Mouse (Mus musculus) pancreas, adult 10 weeks (tissue): Measurements from ENCODE around the gene Anp32e. TPM values are rescaled to one million over a fixed set of nuclear protein-coding genes. Genes with fewer than 3 reads are reported as not detected.

Experiments
- polyA plus RNA-seq: library from polyadenylated mRNA; stranded (reverse); fragments of 350-450 nt; fragmentation: Illumina TruSeq; extraction: RNeasy Lipid Tissue Mini Kit (QIAGEN cat#74804); gene quantifications from one replicate; pipeline ENCODE4 v1.2.3, GENCODE M21; 2015; ENCODE audit warnings: low read depth, low replicate concordance; ENCODE audit not compliant: insufficient read depth

Anp32e gene
- 8.0 TPM for polyA plus RNA-seq

GRCm38 (mm10) chr3:95928658-95929503, at the start of gene Anp32e:
Gene Anp32e (plus strand): TSS chr3:95929246.

DNA sequence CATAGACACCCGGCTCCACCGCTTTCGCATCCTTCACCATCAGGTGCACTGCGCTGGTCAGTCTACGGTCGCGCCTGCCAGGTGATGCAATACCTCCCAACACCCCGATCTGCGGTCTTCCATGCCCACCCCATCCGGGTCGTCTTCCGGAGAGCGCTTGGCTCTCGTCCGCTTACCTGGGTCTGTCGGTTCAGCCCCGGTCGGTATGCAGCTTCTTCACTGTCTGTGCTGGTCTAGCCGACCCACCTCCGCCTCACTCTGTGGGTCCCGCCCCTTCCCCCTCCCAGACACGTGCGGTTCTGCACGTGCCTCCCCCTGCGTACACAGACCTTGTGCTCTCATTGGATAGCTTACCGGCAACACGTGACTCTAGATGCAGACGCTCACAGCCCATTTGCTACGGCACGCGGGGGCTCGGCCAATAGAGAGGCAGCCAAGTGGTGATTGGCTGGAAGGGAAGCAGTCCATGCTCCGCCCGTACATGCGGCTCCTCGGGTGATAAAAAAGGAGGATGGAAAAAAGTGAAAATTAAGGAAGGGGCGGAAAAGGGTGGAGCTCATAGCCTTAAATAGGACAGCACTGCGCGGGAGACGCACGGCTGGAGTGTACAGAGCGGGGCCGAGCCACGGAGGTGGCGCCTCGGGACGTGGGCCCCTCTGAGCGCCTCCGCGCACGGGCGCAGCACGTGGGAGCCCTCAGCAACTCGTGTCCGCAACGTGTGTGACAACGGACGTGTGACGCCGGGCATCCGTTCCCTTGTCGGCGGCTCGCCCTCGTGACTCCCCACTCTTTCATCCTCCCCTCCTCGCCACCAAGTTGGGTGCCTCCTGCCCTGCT, 46.8 kb upstream of the Anp32e start, which contains the start of gene Ciart:
Gene Ciart (minus strand): TSS at position 273 of the 837 bp plus-strand sequence.

GRCm38 (mm10) chr3:95891211-95892065, 37.6 kb upstream of the Anp32e start, which contains the start of gene BC028528:
Gene BC028528 (minus strand): TSS chr3:95892005.

GRCm38 (mm10) chr3:95893606-95894316, 35.3 kb upstream of the Anp32e start, which contains the start of gene Aph1a:
Gene Aph1a (plus strand): TSS chr3:95893969.

GRCm38 (mm10) chr3:95904568-95904967, 24.5 kb upstream of the Anp32e start, which contains the start of gene Car14:
Gene Car14 (minus strand): TSS chr3:95904691.

GRCm38 (mm10) chr3:95995802-95996428, 66.9 kb downstream of the Anp32e start, which contains the start of gene Plekho1:
Gene Plekho1 (minus strand): TSS chr3:95996001.

Other genes with a start within 250 kb of the Anp32e start
- 10.2 TPM for gene Adamtsl4, start 241.3 kb upstream of the Anp32e start, polyA plus RNA-seq
- 40.8 TPM for gene Ecm1, start 189.7 kb upstream of the Anp32e start, polyA plus RNA-seq
- gene Tars2, start 169.0 kb upstream of the Anp32e start, polyA plus RNA-seq: 11.3 TPM
- gene Rprd2, start 110.4 kb upstream of the Anp32e start, polyA plus RNA-seq: 4.9 TPM
- 12.8 TPM for gene Prpf3, start 73.4 kb upstream of the Anp32e start, polyA plus RNA-seq
- gene Mrps21, start 57.7 kb upstream of the Anp32e start, polyA plus RNA-seq: 66.6 TPM
- 5.0 TPM for gene Ciart, start 47.0 kb upstream of the Anp32e start, polyA plus RNA-seq
- gene BC028528, start 37.2 kb upstream of the Anp32e start, polyA plus RNA-seq: 13.4 TPM
- 20.3 TPM for gene Aph1a, start 35.3 kb upstream of the Anp32e start, polyA plus RNA-seq
- not detected for gene Car14, start 24.6 kb upstream of the Anp32e start, polyA plus RNA-seq
- 14.3 TPM for gene Plekho1, start 66.8 kb downstream of the Anp32e start, polyA plus RNA-seq
- 7.2 TPM for gene Vps45, start 129.2 kb downstream of the Anp32e start, polyA plus RNA-seq
- gene Otud7b, start 175.3 kb downstream of the Anp32e start, polyA plus RNA-seq: 4.3 TPM
- gene Mtmr11, start 232.8 kb downstream of the Anp32e start, polyA plus RNA-seq: 4.8 TPM
- 11.0 TPM for gene Sf3b4, start 243.1 kb downstream of the Anp32e start, polyA plus RNA-seq